Mouse (Mus musculus) heart, postnatal 14 days (tissue): ENCODE data around the gene Rbm20. TPM values are rescaled to one million over a fixed set of nuclear protein-coding genes. Genes with fewer than 3 reads are reported as not detected.
"Not testable (repeated sequence)": the region's sequence is repeated elsewhere in the genome, so short reads cannot be mapped to it uniquely, and the experiment has no call there.

Experiments used
- DNase-seq, 2 experiments: peaks; one replicate each; pipeline ENCODE4 v3.0.0; 2021 to 2022
- intact Hi-C: fragments of 180-260 bp; cut with DNase I; formaldehyde crosslinking; loops from one replicate; pipeline ENCODE4 v1.15.1; 2025
- total RNA-seq, 2 experiments: library from RNA; stranded (reverse); gene quantifications; 2 replicates each; pipeline ENCODE4 v1.2.3; 2021

Rbm20 gene
- total RNA-seq, 2 experiments from 2014 or later, result 224 to 225 TPM

GRCm38 (mm10) chr19:53803954-53804353, 126.8 kb downstream of the Rbm20 start:
- intact Hi-C loops, result no loop called here
- peak in 1 of 2 experiments; percentile 52 for DNase-seq

- no peak for DNase-seq
- intact Hi-C loops, result no loop called here
Observed at GRCm38 (mm10) chr19:53805063-53805462, 128.0 kb downstream of the Rbm20 start.

- intact Hi-C loops, result no loop called here
Observed at GRCm38 (mm10) chr19:53806126-53806525, 129.0 kb downstream of the Rbm20 start.

GRCm38 (mm10) chr19:53806526-53807275, 129.6 kb downstream of the Rbm20 start:
- intact Hi-C loops, result not testable (repeated sequence)

More at GRCm38 (mm10) chr19:53806126-53806525, 129.0 kb downstream of the Rbm20 start:
- DNase-seq, result no peak

GRCm38 (mm10) chr19:53807276-53807801, 130.2 kb downstream of the Rbm20 start:
- intact Hi-C loops, result no loop called here
- no peak for DNase-seq

More at GRCm38 (mm10) chr19:53806526-53807275, 129.6 kb downstream of the Rbm20 start:
- DNase-seq, result not testable (repeated sequence)

GRCm38 (mm10) chr19:53808041-53808777, 131.1 kb downstream of the Rbm20 start:
- DNase-seq, result no peak
- intact Hi-C loops, result no loop called here

- no peak for DNase-seq
- intact Hi-C loops, result no loop called here
Observed at GRCm38 (mm10) chr19:53809185-53809861, 132.2 kb downstream of the Rbm20 start.

GRCm38 (mm10) chr19:53810024-53810423, 132.9 kb downstream of the Rbm20 start:
- intact Hi-C loops, result no loop called here
- DNase-seq, result peak; percentile 67 to 68

- intact Hi-C loops, result no loop called here
- no peak for DNase-seq
Observed at GRCm38 (mm10) chr19:53810584-53810983, 133.5 kb downstream of the Rbm20 start.

GRCm38 (mm10) chr19:53813576-53813975, 136.5 kb downstream of the Rbm20 start:
- no peak for DNase-seq
- intact Hi-C loops, result no loop called here

- DNase-seq, result no peak
- intact Hi-C loops, result no loop called here
Observed at GRCm38 (mm10) chr19:53815714-53816113, 138.6 kb downstream of the Rbm20 start.

- intact Hi-C loops, result no loop called here
- no peak for DNase-seq
Observed at GRCm38 (mm10) chr19:53816242-53816641, 139.1 kb downstream of the Rbm20 start.

GRCm38 (mm10) chr19:53819299-53819698, 142.2 kb downstream of the Rbm20 start:
- DNase-seq, result no peak
- intact Hi-C loops, result no loop called here

GRCm38 (mm10) chr19:53821241-53822120, 144.4 kb downstream of the Rbm20 start:
- intact Hi-C loops, result loop anchor here (2.0 kb wide), 1 partner anchor 53 kb away; no protein-coding TSS in a partner anchor

GRCm38 (mm10) chr19:53823847-53824246, 146.7 kb downstream of the Rbm20 start:
- intact Hi-C loops, result no loop called here

More at GRCm38 (mm10) chr19:53821241-53822120, 144.4 kb downstream of the Rbm20 start:
- DNase-seq, result no peak

GRCm38 (mm10) chr19:53824872-53825680, 148.0 kb downstream of the Rbm20 start:
- no peak for DNase-seq
- intact Hi-C loops, result no loop called here

More at GRCm38 (mm10) chr19:53823847-53824246, 146.7 kb downstream of the Rbm20 start:
- DNase-seq, result no peak

- intact Hi-C loops, result no loop called here
- no peak for DNase-seq
Observed at GRCm38 (mm10) chr19:53829990-53830389, 152.9 kb downstream of the Rbm20 start.

GRCm38 (mm10) chr19:53830407-53831163, 153.5 kb downstream of the Rbm20 start:
- intact Hi-C loops, result no loop called here
- DNase-seq, result peak; percentile 60 to 66
